Mouse (Mus musculus) embryonic facial prominence, embryonic 10.5 days (tissue): ENCODE results near the gene Odf3. TPM values are rescaled to one million over a fixed set of nuclear protein-coding genes. Genes with fewer than 3 reads are reported as not detected.

Experiments
- DNase-seq: peaks from one replicate; pipeline ENCODE4 v3.0.0-alpha.2; 2017; ENCODE audit warnings: low spot score
- H3K27ac ChIP-seq: fragments of 300-500 bp; sonication (generic); replicated peaks from 2 replicates; pipeline ENCODE4 v1.5.1; 2016; ENCODE audit warnings: mild to moderate bottlenecking
- H3K27me3 ChIP-seq: fragments of 300-500 bp; sonication (generic); replicated peaks from 2 replicates; pipeline ENCODE4 v1.6.1; 2016; ENCODE audit warnings: low read depth, mild to moderate bottlenecking; ENCODE audit not compliant: poor library complexity, severe bottlenecking
- H3K36me3 ChIP-seq: fragments of 300-500 bp; sonication (generic); replicated peaks from 2 replicates; pipeline ENCODE4 v1.6.1; 2016; ENCODE audit warnings: mild to moderate bottlenecking, moderate library complexity
- H3K4me1 ChIP-seq: fragments of 300-500 bp; sonication (generic); 2 replicates; pipeline ENCODE4 v1.6.1; 2016
- H3K4me3 ChIP-seq: fragments of 300-500 bp; sonication (generic); 2 replicates; pipeline ENCODE4 v1.5.1; 2016; ENCODE audit warnings: mild to moderate bottlenecking, moderate library complexity
- H3K9me3 ChIP-seq: fragments of 300-500 bp; sonication (generic); 2 replicates; pipeline ENCODE4 v1.6.1; 2016; ENCODE audit warnings: mild to moderate bottlenecking
- WGBS: fragments of 180-500 bp; shearing (Covaris S2); methylation state at CpG from one replicate; pipeline ENCODE4 v1.1.7; 2016; 5-methylcytosine and 5-hydroxymethylcytosine counted together
- polyA plus RNA-seq: library from polyadenylated mRNA; unstranded; fragments of >200 nt; fragmentation: Nextera tagmentation; extraction: Ambion mirVana; gene quantifications from 2 replicates; pipeline ENCODE4 v1.2.1, GENCODE M21; 2016

The Odf3 gene
- polyA plus RNA-seq, 1 experiment from 2014 or later: not detected

DNA sequence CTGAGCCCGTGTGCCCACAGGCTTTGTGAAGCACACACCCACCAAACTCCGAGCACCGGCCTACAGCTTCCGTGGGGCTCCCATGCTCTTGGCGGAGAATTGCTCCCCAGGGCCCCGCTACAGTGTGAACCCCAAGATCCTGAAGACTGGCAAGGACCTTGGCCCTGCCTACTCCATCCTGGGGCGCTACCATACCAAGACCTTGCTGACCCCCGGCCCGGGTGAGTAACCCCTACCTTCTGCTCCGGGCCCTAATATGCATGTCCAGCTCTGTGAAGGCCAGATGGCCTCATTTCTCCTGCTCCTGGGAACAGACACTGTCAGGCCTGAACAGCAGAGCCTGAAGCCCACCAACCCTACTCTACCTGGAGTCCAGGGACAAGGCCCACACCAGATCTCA is 986 bp downstream of the Odf3 start:
- peaks cover 10% of the 10 kb centered on the region; the same call in 1 of the 2 replicates for H3K27me3 ChIP-seq
- peaks cover 10% of the 10 kb centered on the region for H3K4me1 ChIP-seq
- no peak overlapping the region for H3K4me3 ChIP-seq
- no peaks in the 10 kb centered on the region for H3K9me3 ChIP-seq
- H3K36me3 ChIP-seq: peaks cover 24% of the 10 kb centered on the region
- DNase-seq: no peak
- no peak overlapping the region for H3K27ac ChIP-seq
- WGBS: 94% methylated on average over 10 of the region's 10 CpGs

DNA sequence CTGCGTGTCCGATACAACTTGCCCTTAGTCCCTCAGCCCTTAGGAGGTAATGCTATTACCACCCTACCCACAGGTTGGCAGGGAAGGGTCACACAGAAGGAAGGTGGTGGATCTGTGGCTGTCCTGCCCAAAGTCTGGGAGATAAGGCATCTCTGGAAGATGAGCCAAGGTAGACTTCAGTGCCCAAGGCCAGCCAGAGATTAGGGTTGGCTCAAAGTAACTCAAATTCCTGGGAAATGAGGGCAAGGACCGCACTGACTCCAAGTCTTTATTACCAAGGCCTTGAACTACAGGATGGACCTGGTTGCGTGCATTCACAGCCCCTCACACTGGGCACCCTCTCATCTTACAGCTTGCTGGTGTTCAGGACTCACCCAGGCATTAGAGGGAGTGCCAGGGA is 4.3 kb downstream of the Odf3 start:
- DNase-seq: no peak
- peaks cover 15% of the 10 kb centered on the region for H3K4me1 ChIP-seq
- peaks cover 37% of the 10 kb centered on the region for H3K36me3 ChIP-seq
- H3K27me3 ChIP-seq: no peaks in the 10 kb centered on the region
- WGBS: 97% methylated on average over 4 of the region's 4 CpGs
- no peak overlapping the region for H3K27ac ChIP-seq
- H3K9me3 ChIP-seq: no peaks in the 10 kb centered on the region
- no peak overlapping the region for H3K4me3 ChIP-seq

DNA sequence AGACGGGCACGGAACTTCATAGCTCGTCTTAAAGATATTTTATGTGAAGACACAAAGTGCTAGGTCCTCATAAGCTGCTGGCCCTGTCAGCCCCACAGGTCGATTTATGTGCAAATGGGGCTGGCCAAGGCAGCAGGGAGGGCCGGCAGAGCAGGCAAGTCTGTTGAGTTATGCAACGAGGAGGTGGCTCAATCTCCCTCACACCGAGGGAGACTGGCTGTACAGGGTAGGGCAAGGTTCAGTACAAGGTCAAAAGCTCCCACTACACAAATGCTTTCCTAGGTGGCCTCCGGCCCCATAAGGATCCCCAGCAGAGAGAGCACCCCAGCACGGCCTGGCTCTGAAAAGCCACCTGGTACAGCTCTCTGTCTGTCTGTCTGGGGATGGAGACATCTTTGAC is 5.8 kb downstream of the Odf3 start:
- no peaks in the 10 kb centered on the region for H3K9me3 ChIP-seq
- H3K27me3 ChIP-seq: no peaks in the 10 kb centered on the region
- no peak overlapping the region for H3K4me3 ChIP-seq
- no peak overlapping the region for H3K27ac ChIP-seq
- DNase-seq: no peak
- WGBS: 89% methylated on average over 9 of the region's 9 CpGs
- peaks cover 27% of the 10 kb centered on the region for H3K4me1 ChIP-seq
- H3K36me3 ChIP-seq: peaks cover 39% of the 10 kb centered on the region

DNA sequence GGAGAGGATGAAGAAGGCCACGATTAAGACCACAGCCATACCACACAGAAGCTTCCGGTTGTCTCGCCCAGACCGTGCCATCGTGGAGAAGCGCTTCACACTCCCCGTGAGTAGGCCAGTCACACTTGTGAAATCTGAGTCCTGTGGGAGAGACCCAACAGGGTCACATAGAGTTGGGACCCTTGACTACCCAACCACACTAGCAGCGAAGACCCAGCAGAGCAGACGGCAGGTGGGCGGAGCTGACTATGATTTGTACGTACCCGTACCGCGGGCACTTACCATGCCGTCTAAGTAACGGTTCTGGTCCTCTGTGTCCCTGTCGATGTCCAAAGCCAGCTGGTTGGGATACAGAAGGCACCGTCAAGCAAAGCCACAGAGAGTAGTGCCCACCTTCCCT is 6.9 kb downstream of the Odf3 start:
- Histone ChIP-seq H3K4me1 (peaks cover 35% of the 10 kb centered on the region), H3K27me3 (no peaks in the 10 kb centered on the region), H3K36me3 (peaks cover 50% of the 10 kb centered on the region), H3K9me3 (no peaks in the 10 kb centered on the region), H3K27ac (no peak overlapping the region), H3K4me3 (peak overlapping the region; percentile 90)
- 95% methylated on average over 18 of the region's 18 CpGs for WGBS
- no peak for DNase-seq

DNA sequence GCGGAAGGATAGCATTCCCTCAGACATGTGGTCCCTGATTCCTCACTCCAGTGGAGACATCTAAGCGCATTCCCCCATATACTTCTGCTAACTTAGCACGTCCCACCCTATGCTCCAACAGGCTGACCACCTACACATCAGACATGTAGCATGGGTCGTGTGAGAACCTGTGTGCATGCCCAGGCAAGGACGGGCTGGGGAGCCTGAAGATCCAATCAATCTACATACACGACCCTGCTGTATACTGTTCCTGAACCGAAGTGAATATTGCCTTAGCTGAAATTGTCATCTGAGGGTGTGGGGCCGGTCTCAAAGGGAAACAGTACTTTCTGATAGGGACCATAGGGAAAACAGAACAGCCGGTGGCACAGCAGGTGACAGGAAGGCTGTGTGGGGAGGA is 7.6 kb downstream of the Odf3 start:
- Histone ChIP-seq H3K27me3 (no peaks in the 10 kb centered on the region), H3K9me3 (no peaks in the 10 kb centered on the region), H3K27ac (no peak overlapping the region; the same call in 1 of the 2 replicates), H3K4me1 (peaks cover 40% of the 10 kb centered on the region), H3K4me3 (peak overlapping the region; percentile 90), H3K36me3 (peaks cover 57% of the 10 kb centered on the region)
- no peak for DNase-seq
- WGBS: 78% methylated on average over 9 of the region's 9 CpGs

DNA sequence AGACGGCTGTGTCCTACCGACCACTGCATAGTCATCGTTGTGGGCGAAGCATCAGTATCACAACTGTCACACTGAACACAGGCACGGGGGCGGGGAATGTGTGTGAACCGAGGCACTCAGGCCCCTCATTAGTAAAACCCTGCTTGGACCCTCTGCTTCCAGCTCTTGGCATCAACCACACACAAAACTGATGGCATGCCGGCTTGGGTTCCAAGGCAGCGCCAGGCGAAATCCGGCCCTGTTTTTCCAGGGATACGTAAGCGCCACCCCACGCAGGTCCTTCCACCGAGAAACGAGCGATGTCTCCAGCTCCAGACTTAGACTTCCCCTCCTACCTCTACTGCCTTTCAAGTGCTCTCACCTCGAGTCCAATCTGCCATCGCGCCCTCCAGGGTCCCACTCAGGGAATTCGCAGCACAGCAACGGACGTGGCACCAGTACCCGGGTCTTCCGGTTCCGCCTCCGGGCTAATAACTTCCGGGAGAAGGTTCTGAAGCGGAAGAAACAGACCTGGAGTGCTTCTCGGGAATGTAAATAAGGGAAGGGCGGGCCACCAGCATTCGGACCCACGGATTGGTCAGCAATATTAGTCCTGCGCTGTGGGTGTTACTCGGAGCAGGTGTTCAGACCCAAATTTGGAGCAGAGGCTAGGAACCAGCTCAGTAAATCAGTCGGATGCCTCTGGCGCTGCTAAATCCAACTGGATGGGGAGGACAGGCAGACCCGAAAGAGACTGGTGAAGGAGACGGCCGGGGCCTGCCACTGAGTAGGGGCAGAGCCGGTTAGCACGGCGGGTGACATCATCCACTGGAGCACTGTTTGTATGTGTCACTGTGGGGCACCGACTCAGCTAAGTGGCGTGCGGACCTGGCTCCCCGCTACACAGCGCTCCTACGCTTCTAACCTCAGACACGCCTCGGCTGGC is 8.5 kb downstream of the Odf3 start, which contains the start of gene Gm45785:
Gene Gm45785 (minus strand): TSS at position 472 of the 925 bp plus-strand sequence.
- H3K4me3 ChIP-seq: peak within 1 kb of the TSS; percentile 90
- peak; percentile 91 for DNase-seq
- H3K4me1 ChIP-seq: peaks cover 40% of the 10 kb centered on the region
- peaks cover 66% of the 10 kb centered on the region for H3K36me3 ChIP-seq
- no peaks in the 10 kb centered on the region for H3K27me3 ChIP-seq
- no peaks in the 10 kb centered on the region for H3K9me3 ChIP-seq
- WGBS: 2% methylated on average over 51 of the region's 51 CpGs
- H3K27ac ChIP-seq: peak within 1 kb of the TSS; percentile 84

DNA sequence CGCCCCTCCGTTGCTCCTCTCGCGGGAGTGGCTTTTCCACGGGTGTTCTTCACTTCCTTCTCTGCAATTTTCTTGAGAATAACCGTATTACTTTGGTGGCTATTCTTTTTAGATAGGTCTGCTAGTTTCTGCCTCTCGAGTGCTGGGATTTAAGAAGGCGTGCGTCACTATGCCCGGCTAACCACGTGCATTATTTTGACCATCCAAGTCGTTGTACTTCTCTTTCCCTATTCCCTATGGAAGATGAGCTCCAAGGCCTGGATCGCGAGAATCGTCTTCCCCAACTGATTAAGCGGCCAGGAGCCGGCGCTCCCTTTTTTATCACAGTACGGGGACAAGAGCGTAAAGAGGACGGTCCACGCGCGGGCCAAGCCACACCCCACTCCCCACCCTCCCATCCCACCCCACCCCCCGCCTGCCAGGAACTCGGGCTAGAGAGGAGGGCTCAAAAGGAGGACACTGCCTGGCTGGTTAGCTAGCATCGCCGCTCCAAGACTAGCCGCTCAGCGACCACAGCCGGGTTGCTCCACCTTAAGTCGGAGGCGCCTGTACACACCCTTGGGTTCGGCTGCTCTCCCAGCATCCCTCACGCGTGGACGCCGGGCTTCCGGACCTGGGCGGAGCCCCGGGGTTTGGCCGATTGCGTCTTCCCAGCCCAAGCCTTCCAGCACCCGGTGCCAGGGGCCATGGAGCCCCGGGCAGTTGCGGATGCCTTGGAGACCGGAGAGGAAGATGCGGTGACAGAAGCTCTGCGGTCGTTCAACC is 9.4 kb downstream of the Odf3 start, which contains the start of gene Ric8a:
Gene Ric8a (plus strand): TSS at position 173 of the 765 bp plus-strand sequence.
- peak; percentile 86 for DNase-seq
- Histone ChIP-seq H3K36me3 (peaks cover 67% of the 10 kb centered on the region), H3K27ac (peak within 1 kb of the TSS; percentile 84), H3K4me1 (peaks cover 40% of the 10 kb centered on the region), H3K9me3 (no peaks in the 10 kb centered on the region), H3K27me3 (no peaks in the 10 kb centered on the region), H3K4me3 (peak within 1 kb of the TSS; percentile 90)
- under 1% methylated on average over 50 of the region's 50 CpGs for WGBS

DNA sequence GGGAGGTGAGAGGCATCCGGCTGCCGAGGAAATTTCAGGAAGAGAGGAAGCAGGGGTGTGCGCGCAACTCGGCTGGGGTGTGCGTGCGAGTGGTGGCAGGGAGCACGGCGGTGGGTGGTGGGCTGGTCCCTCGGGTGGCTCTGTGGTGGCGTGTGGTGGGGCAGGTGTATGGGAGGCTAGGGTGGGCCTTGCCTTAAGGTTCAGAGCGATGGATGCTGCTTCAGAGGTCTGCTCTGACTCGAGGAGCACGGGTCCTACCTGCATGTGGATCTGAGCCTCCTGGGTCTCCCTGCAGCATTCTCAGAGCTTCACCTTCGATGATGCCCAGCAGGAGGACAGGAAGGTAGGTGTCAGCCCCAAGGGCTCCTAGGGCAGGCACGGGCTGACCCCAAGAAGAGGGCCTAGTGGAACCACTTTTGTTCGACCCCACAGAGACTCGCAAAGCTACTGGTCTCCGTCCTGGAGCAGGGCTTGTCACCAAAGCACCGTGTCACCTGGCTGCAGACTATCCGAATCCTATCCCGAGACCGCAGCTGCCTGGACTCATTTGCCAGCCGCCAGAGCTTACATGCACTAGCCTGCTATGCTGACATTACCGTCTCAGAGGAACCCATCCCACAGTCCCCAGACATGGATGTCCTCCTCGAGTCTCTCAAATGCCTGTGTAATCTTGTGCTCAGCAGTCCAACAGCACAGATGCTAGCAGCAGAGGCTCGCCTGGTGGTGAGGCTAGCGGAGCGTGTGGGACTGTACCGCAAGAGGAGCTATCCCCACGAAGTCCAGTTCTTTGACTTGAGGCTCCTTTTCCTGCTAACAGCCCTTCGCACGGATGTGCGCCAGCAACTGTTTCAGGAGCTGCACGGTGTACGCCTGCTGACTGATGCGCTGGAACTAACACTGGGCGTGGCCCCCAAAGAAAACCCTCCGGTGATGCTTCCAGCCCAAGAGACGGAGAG is 10.2 kb downstream of the Odf3 start, which contains the start of gene Bet1l:
Gene Bet1l (minus strand): TSS at position 28 of the 956 bp plus-strand sequence.
- H3K4me1 ChIP-seq: peaks cover 40% of the 10 kb centered on the region
- 41% methylated on average over 40 of the region's 40 CpGs for WGBS
- no peaks in the 10 kb centered on the region for H3K27me3 ChIP-seq
- H3K9me3 ChIP-seq: no peaks in the 10 kb centered on the region
- DNase-seq: no peak
- peaks cover 67% of the 10 kb centered on the region for H3K36me3 ChIP-seq
- peak within 1 kb of the TSS; percentile 84 for H3K27ac ChIP-seq
- peak within 1 kb of the TSS; percentile 90 for H3K4me3 ChIP-seq

DNA sequence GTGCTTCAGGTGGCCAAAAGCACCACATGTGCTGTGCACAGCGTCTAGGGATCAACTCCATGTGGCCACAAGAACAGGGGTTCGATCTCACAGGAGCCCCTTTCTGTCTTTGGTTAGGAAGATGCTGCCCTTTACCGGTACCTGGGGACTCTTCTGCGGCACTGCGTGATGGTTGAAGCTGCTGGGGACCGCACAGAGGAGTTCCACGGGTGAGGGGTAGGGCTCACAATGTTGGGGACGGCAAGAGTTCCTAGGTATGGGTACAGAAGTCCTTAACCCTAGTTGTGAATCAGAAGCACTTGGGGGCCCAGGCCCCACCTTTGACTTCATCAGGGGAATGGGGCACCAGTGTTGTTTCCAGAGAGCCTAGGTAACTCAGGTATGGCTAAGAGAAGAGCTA is 11.1 kb downstream of the Odf3 start:
- H3K4me3 ChIP-seq: peak overlapping the region; percentile 90; the same call in 1 of the 2 replicates
- H3K36me3 ChIP-seq: peaks cover 67% of the 10 kb centered on the region
- H3K27me3 ChIP-seq: no peaks in the 10 kb centered on the region
- 93% methylated on average over 8 of the region's 8 CpGs for WGBS
- H3K9me3 ChIP-seq: no peaks in the 10 kb centered on the region
- DNase-seq: no peak
- peaks cover 40% of the 10 kb centered on the region for H3K4me1 ChIP-seq
- no peak overlapping the region for H3K27ac ChIP-seq

DNA sequence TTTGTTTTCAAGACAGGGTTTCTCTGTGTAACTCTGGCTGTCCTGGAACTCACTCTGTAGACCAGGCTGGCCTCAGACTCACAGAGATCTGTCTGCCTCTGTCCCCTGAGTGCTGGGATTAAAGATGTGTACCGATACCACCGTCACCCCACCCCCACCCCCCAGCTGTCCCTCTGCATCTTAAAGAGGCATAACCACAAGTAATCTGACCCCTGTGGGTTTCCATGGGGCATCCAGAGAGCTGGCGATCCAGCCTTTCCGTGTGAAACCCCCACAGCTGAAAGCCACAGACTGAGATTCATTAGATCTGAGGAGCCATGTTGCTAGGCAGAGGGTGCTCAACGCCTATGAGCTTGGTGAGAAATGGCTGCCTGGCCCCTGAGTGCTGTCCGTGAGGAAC is 12.4 kb downstream of the Odf3 start:
- peaks cover 37% of the 10 kb centered on the region for H3K4me1 ChIP-seq
- no peaks in the 10 kb centered on the region for H3K27me3 ChIP-seq
- H3K9me3 ChIP-seq: no peaks in the 10 kb centered on the region
- H3K36me3 ChIP-seq: peaks cover 67% of the 10 kb centered on the region
- H3K27ac ChIP-seq: no peak overlapping the region
- DNase-seq: no peak
- no peak overlapping the region for H3K4me3 ChIP-seq
- WGBS: 78% methylated on average over 6 of the region's 6 CpGs

DNA sequence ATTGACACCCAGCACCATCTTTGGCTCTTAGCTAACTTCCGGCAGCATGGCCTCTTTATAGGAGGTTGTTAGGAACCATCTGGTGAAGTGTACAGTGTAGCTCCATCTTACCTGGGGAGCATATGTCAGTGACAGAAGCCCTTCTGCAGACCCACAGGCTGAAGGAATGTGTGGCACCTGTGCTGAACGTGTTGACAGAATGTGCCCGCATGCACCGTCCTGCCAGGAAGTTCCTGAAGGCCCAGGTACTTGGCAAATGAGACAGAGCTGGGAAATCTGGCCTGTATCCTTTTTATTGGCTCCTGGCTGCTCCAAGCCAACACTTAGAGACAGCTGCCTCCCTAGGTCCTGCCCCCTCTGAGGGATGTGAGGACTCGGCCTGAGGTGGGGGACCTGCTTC is 13.1 kb downstream of the Odf3 start:
- H3K4me1 ChIP-seq: peaks cover 30% of the 10 kb centered on the region
- no peak for DNase-seq
- H3K27me3 ChIP-seq: no peaks in the 10 kb centered on the region
- no peak overlapping the region for H3K4me3 ChIP-seq
- WGBS: 90% methylated on average over 5 of the region's 5 CpGs
- H3K27ac ChIP-seq: no peak overlapping the region
- peaks cover 71% of the 10 kb centered on the region for H3K36me3 ChIP-seq
- H3K9me3 ChIP-seq: no peaks in the 10 kb centered on the region
